Mouse (Mus musculus) heart, embryonic 12.5 days (tissue): ENCODE data around the gene Gm21981. TPM values are rescaled to one million over a fixed set of nuclear protein-coding genes. Genes with fewer than 3 reads are reported as not detected.
A peak's percentile ranks its signal among the peaks of the same experiment; 100 is the strongest.

ENCODE experiments used
- ATAC-seq: fragments of 200-750 bp; cut with Nextera tagmentation; 2 replicates; pipeline ENCODE4 v1.8.0; 2017; ENCODE audit warnings: moderate TSS enrichment, moderate library complexity; ENCODE audit not compliant: insufficient number of reproducible peaks, low FRiP score
- H3K27ac ChIP-seq: fragments of 300-500 bp; sonication (generic); 2 replicates; pipeline ENCODE4 v1.5.1; 2016; ENCODE audit warnings: mild to moderate bottlenecking, moderate library complexity; ENCODE audit not compliant: poor library complexity, severe bottlenecking
- H3K27me3 ChIP-seq: fragments of 300-500 bp; sonication (generic); replicated peaks from 2 replicates; pipeline ENCODE4 v1.6.1; 2016; ENCODE audit warnings: mild to moderate bottlenecking, moderate library complexity
- H3K36me3 ChIP-seq: fragments of 300-500 bp; sonication (generic); 2 replicates; pipeline ENCODE4 v1.6.1; 2016; ENCODE audit warnings: mild to moderate bottlenecking, moderate library complexity
- H3K4me1 ChIP-seq: fragments of 300-500 bp; sonication (generic); replicated peaks from 2 replicates; pipeline ENCODE4 v1.6.1; 2016; ENCODE audit warnings: mild to moderate bottlenecking
- H3K4me2 ChIP-seq: fragments of 300-500 bp; sonication (generic); 2 replicates; pipeline ENCODE4 v1.6.1; 2016; ENCODE audit warnings: mild to moderate bottlenecking, moderate library complexity
- H3K4me3 ChIP-seq: fragments of 300-500 bp; sonication (generic); 2 replicates; pipeline ENCODE4 v1.5.1; 2016; ENCODE audit warnings: mild to moderate bottlenecking
- H3K9ac ChIP-seq: fragments of 300-500 bp; sonication (generic); 2 replicates; pipeline ENCODE4 v1.6.1; 2016; ENCODE audit warnings: mild to moderate bottlenecking, moderate library complexity
- H3K9me3 ChIP-seq: fragments of 300-500 bp; sonication (generic); replicated peaks from 2 replicates; pipeline ENCODE4 v1.6.1; 2016; ENCODE audit warnings: mild to moderate bottlenecking, moderate library complexity
- WGBS: fragments of 180-500 bp; shearing (Covaris S2); methylation state at CpG from one replicate; pipeline ENCODE4 v1.1.7; 2016; 5-methylcytosine and 5-hydroxymethylcytosine counted together
- polyA plus RNA-seq: library from polyadenylated mRNA; unstranded; fragments of >200 nt; fragmentation: Nextera tagmentation; extraction: Ambion mirVana; gene quantifications from 2 replicates; pipeline ENCODE4 v1.2.1, GENCODE M21; 2016

Gm21981 gene
- polyA plus RNA-seq, 1 experiment from 2014 or later: 0.19 TPM

DNA sequence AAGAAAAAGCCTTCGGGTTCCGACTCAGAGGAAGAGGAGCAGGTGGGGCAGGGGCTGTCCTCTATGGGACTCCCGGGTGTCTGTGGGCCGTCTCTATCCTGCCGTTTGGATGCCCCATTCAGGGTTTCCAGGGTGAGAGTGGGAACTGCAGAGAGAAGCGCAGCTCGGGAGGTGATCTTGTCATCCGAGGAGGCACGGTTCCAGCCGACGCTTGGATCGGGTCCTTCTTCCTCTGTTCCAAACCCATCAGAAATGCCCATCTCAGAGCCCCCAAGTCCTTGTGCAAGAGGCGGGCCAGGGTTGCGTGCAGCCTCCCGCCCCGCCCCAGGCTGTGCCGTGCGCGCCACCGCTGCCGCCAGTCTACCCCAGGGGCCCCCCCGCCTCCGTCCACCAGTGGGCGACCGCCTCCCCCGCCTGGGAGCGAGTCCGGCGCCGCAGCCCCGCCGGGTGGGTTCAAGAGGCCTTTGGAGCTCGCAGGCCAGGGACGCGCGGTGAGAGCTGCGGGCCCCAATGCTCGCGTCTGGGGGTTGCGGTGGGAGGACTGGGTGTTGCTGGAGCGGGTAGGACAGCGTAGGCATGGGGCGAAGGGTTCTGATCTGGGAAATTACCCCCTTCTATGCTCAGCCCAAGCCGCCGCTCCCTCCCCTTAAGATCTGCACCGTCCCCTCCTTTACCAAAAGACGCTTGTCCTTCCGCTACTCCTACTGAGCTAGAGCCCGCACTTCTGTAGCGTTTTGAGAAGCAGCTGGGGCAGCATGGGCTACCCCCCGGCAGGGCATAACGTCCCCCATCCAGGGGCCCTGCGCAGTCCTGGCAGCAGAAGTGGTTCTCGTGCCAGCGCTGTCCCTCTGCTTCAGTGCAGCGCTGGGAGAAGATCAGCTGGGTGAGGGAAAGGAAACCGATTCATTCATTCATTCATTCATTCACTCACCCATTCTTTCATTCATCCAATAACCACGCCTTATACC is 5.4 kb downstream of the Gm21981 start, which contains the start of gene Frs3:
TSS of gene Frs3 (plus strand) at position 423 of the 968 bp plus-strand sequence.
- peaks cover 15% of the 10 kb centered on the region for H3K4me1 ChIP-seq
- peak within 1 kb of the TSS; percentile 68 for H3K27ac ChIP-seq
- peak within 1 kb of the TSS; percentile 71 for H3K4me3 ChIP-seq
- peak; percentile 77 for ATAC-seq
- no peaks in the 10 kb centered on the region for H3K9me3 ChIP-seq
- peak within 1 kb of the TSS; percentile 98 for H3K4me2 ChIP-seq
- peaks cover 21% of the 10 kb centered on the region for H3K36me3 ChIP-seq
- H3K27me3 ChIP-seq: peaks cover 29% of the 10 kb centered on the region; the same call in 1 of the 2 replicates
- WGBS: 3% methylated on average over 57 of the region's 58 CpGs
- peak within 1 kb of the TSS; percentile 80 for H3K9ac ChIP-seq

DNA sequence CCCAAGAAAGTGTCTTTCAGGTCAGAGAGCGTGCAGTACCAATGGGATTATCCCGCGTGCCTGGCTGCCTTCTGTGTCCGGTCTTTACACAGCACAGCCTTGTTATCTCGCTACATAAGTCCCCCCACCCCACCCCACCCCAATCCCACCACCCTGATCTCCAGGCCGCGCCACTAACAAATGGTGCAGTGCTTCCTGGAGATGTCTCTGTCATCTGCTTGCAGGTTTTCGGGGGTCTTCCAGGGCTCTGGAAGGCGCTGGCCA is 6.0 kb downstream of the Gm21981 start, which contains the start of gene Tomm6:
TSS of gene Tomm6 (minus strand) at position 43 of the 264 bp plus-strand sequence.
- 2% methylated on average over 9 of the region's 9 CpGs for WGBS
- Histone ChIP-seq H3K27ac (peak within 1 kb of the TSS; percentile 68), H3K36me3 (peaks cover 26% of the 10 kb centered on the region), H3K4me3 (peak within 1 kb of the TSS; percentile 71), H3K9ac (peak within 1 kb of the TSS; percentile 80), H3K4me1 (peaks cover 11% of the 10 kb centered on the region), H3K4me2 (peak within 1 kb of the TSS; percentile 98), H3K27me3 (peaks cover 24% of the 10 kb centered on the region; the same call in 1 of the 2 replicates), H3K9me3 (no peaks in the 10 kb centered on the region)
- no peak for ATAC-seq

DNA sequence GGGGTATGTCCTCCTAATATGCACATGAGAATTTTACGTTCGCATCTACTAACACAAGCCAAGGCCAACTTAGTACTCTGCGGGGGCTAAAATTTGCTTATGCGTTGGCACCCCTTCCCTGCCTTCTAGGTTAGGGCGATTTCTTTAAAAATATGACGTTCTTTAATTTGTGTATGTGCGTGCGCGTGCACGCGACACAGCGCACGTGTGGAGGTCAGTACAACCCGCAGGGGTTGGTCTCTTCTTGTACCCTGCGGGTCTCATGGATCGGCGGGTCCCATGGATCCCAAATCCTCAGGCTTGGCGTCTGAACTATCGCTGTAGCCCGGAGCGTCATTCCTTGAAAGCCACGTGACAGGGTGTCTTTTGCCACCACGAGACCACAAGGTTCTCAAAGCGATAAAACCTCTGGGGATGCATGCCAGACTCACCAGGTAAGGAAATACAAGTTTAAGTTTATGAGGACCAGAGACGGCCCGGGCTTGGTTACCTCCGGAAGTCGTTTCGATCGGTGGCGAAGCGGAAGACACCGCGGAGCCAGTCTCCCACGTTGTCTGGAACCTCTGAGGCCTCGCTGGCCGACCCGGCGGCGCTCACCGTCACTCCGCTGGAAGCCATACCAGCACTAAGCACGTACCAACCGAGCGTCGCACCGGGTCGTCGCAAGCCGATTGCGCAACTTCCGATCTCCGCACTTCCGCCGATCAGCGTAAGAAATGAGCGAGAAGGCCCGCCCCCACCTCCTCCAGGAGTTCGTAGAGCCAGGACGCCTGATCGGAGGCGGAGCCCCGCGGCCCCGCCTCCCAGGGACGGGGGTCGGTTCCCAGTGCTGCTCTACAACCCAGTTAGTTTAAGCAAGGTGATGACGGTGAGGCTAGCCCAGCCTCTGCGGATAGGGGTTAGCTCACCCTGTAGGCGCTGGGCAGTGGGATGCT is 6.6 kb downstream of the Gm21981 start:
- H3K36me3 ChIP-seq: peaks cover 32% of the 10 kb centered on the region
- H3K9me3 ChIP-seq: no peaks in the 10 kb centered on the region
- peak overlapping the region; percentile 71 for H3K4me3 ChIP-seq
- H3K27me3 ChIP-seq: peaks cover 19% of the 10 kb centered on the region; the same call in 1 of the 2 replicates
- H3K4me2 ChIP-seq: peak overlapping the region; percentile 98
- ATAC-seq: peak; percentile 84
- under 1% methylated on average over 70 of the region's 70 CpGs for WGBS
- peak overlapping the region; percentile 80 for H3K9ac ChIP-seq
- H3K4me1 ChIP-seq: peaks cover 11% of the 10 kb centered on the region
- peak overlapping the region; percentile 68 for H3K27ac ChIP-seq

DNA sequence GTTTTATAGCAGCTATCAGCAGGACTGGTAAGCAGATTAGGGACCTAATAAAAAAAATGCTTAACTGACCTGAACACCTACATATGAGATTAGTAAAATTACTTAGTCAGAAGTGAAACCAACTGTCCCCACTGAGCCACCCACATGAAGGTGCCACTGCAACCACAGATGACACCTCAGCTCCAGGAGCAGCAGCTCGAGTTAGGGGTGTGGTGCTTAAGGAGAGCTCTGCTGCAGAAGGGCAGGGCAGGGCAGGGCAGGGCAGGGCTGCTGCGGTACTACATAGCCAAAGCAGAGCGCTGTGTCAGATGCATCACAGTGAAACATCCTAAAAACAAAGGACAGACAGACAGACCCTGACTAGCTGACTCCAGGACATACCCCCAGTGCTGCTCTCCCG is 11.4 kb downstream of the Gm21981 start:
- no peak overlapping the region for H3K4me3 ChIP-seq
- no peaks in the 10 kb centered on the region for H3K9me3 ChIP-seq
- H3K4me2 ChIP-seq: no peak overlapping the region
- H3K9ac ChIP-seq: no peak overlapping the region
- peaks cover 73% of the 10 kb centered on the region for H3K36me3 ChIP-seq
- H3K27ac ChIP-seq: no peak overlapping the region
- no peaks in the 10 kb centered on the region for H3K27me3 ChIP-seq
- peaks cover 8% of the 10 kb centered on the region for H3K4me1 ChIP-seq
- 73% methylated on average over 4 of the region's 4 CpGs for WGBS
- no peak for ATAC-seq

DNA sequence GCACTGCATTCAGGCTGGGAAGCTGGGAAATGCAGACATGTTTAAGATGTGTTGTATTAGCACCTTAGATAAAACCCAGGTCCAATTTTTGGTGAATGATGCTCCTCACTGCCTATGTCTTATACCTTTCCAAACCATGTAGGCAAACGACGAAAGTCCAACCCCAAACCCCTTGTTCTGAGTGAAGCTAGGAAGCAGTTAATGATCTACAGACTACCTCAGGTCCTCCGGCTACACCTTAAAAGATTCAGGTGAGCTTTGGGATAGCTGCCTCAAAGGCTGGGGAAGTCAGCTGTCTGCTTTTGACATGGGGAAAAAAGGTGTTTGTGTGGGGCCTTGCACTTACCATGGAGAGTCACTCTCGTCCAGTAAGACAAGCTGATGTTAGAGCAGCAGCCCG is 15.6 kb downstream of the Gm21981 start:
- Histone ChIP-seq H3K4me3 (no peak overlapping the region), H3K4me2 (no peak overlapping the region), H3K9me3 (no peaks in the 10 kb centered on the region), H3K4me1 (no peaks in the 10 kb centered on the region), H3K27me3 (no peaks in the 10 kb centered on the region), H3K9ac (no peak overlapping the region), H3K27ac (no peak overlapping the region), H3K36me3 (peaks cover 70% of the 10 kb centered on the region)
- WGBS: 81% methylated on average over 5 of the region's 5 CpGs
- ATAC-seq: no peak

DNA sequence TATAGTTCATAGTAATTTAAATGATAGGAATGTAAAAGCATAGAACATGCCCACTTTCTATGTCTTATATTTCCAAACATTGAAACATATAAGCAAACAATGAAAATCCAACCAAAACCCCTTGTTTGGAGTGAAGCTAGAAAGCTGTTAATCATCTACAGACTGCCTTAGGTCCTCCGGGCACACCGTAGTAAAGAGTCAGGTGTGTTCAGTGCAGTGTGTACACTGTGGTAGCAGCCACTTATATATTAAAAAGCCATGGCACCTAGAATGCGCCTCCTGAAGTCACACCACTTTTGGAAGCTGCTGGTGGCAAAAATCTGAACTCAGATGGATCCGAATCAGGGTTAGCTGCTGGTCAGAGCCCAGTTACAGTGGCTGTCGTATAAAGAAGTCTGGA is 16.0 kb downstream of the Gm21981 start:
- no peak overlapping the region for H3K4me3 ChIP-seq
- no peak overlapping the region for H3K4me2 ChIP-seq
- ATAC-seq: no peak
- H3K9me3 ChIP-seq: no peaks in the 10 kb centered on the region
- H3K27ac ChIP-seq: no peak overlapping the region
- 85% methylated on average over 5 of the region's 5 CpGs for WGBS
- H3K27me3 ChIP-seq: peaks cover 2% of the 10 kb centered on the region
- peaks cover under 1% of the 10 kb centered on the region; the same call in 1 of the 2 replicates for H3K4me1 ChIP-seq
- H3K9ac ChIP-seq: no peak overlapping the region
- H3K36me3 ChIP-seq: peaks cover 66% of the 10 kb centered on the region

DNA sequence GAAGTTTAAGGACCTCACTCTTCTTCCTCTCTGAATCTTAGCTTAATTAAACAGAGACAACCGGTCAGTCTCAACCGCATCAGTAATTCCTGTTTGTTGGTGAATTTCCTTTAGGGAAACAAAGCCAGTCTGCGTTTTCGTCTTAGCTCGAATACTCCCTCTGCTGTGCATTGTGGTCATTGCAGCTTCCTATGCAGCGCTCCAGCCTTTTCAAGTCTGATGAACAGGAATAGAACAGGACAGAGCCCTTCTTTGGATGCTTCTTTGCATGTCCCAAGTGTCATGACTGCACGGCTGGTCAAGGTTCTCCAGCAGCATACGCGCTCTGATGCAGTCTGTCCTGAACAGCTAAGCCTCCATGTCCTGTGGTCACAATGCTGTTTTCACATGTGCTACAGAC is 17.7 kb downstream of the Gm21981 start:
- peaks cover 10% of the 10 kb centered on the region for H3K27me3 ChIP-seq
- H3K9me3 ChIP-seq: no peaks in the 10 kb centered on the region
- ATAC-seq: no peak
- 22% methylated on average over 9 of the region's 9 CpGs for WGBS
- no peak overlapping the region for H3K9ac ChIP-seq
- H3K27ac ChIP-seq: no peak overlapping the region
- H3K4me3 ChIP-seq: no peak overlapping the region
- H3K36me3 ChIP-seq: peaks cover 51% of the 10 kb centered on the region
- H3K4me2 ChIP-seq: no peak overlapping the region
- peaks cover 13% of the 10 kb centered on the region for H3K4me1 ChIP-seq

DNA sequence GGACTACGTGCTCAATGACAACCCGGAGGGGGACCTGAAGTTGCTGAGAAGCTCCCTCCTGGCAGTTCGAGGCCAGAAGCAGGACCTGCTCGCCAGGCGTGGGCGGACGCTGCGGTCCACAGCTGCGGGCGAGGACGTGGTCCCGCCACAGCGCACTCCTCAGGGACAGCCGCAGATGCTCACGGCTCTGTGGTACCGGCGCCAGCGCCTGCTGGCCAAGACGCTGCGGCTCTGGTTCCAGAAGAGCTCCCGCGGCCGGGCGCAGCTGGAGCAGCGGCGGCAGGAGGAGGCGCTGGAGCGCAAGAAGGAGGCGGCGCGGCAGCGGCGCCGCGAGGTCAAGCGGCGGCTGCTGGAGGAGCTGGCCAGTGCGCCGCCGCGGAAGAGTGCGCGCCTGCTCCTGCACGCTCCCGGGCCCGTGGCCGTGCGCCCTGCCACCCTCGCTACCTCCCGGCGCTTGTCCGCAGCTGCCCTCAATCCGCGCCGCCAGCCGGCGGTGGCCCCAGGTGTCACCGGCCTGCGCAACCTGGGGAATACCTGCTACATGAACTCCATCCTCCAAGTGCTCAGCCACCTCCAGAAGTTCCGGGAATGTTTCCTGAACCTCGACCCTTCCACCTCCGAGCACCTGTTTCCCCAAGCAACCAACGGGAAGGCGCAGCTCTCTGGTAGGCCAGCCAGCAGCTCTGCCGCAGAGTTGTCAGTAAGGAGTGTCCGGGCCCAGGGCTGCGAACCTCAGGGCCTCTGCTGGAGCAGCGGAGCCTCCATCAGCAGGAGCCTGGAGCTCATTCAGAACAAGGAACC is 21.7 kb downstream of the Gm21981 start:
- ATAC-seq: peak; percentile 71
- Histone ChIP-seq H3K9me3 (no peaks in the 10 kb centered on the region), H3K36me3 (peaks cover 16% of the 10 kb centered on the region; the same call in 1 of the 2 replicates), H3K9ac (peak overlapping the region; percentile 79), H3K27ac (no peak overlapping the region), H3K4me3 (peak overlapping the region; percentile 55), H3K27me3 (peaks cover 19% of the 10 kb centered on the region), H3K4me2 (peak overlapping the region; percentile 96), H3K4me1 (peaks cover 13% of the 10 kb centered on the region)
- 6% methylated on average over 60 of the region's 68 CpGs for WGBS

DNA sequence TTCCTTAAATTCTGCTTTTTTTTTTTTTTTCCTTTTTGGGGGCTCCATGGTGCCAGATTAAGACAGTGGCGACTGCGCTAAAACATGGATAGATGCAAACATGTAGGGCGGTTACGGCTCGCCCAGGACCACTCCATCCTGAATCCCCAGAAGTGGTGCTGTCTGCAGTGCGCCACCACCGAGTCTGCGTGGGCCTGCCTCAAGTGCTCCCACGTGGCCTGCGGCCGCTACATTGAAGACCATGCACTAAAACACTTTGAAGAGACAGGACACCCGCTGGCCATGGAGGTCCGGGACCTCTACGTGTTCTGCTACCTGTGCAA is 22.3 kb downstream of the Gm21981 start:
- Histone ChIP-seq H3K36me3 (peaks cover 13% of the 10 kb centered on the region; the same call in 1 of the 2 replicates), H3K27ac (no peak overlapping the region), H3K27me3 (peaks cover 19% of the 10 kb centered on the region), H3K4me1 (peaks cover 13% of the 10 kb centered on the region), H3K9me3 (no peaks in the 10 kb centered on the region), H3K4me2 (peak overlapping the region; percentile 96), H3K9ac (peak overlapping the region; percentile 79), H3K4me3 (peak overlapping the region; percentile 55)
- ATAC-seq: peak; percentile 10; the same call in 1 of the 2 replicates
- WGBS: 15% methylated on average over 14 of the region's 14 CpGs

DNA sequence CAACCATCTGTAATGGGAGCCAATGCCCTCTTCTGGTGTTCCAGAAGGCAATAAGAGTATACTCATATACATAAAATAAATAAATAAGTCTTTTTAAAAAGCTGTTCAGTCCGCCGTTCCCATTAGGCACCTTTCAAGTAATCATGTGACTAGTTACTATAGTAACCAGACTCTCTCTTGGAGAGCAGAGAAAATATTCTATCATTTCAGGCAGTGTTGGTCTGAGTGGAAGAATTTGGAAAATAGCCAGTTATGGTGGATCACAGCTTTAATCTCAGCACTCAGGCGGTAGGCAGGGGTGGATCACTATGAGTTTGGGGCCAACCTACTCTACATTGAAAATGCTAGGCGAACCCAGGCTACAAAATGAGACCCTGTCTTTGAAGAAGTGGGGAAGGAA is 25.1 kb downstream of the Gm21981 start:
- ATAC-seq: no peak
- Histone ChIP-seq H3K27me3 (peaks cover 19% of the 10 kb centered on the region), H3K27ac (no peak overlapping the region), H3K9ac (no peak overlapping the region), H3K36me3 (no peaks in the 10 kb centered on the region), H3K4me3 (no peak overlapping the region), H3K4me2 (no peak overlapping the region), H3K4me1 (peaks cover 17% of the 10 kb centered on the region), H3K9me3 (no peaks in the 10 kb centered on the region)
- WGBS: 77% methylated on average over 4 of the region's 4 CpGs
